ENCODE assay signal across 8 mouse cellular contexts in the genomic region with DNA sequence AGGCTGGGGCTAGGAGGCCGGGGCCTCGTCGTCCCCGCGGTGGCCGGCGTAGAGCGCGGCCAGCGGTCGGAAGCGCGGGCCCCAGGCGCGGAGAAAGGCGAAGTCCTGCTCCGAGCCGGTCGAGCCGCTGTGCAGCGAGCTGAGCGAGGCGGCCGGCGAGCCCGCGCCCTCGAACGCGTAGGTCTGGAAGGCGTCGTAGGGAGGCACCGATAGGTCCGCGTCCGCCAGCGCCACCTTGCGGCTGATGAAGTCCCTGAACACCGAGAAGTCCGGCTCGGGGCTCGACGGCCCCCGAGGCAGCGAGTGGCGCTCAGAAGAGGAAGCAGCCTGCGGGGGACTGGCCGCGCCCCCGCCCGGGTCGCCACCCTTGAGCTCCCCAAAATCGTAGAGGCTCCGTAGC. TPM values are rescaled to one million over a fixed set of nuclear protein-coding genes. Genes with fewer than 3 reads are reported as not detected.
DNase-seq lines count a peak whose midpoint lies in the region; ATAC-seq and TF ChIP-seq lines count a peak whose summit lies in the region.

No protein-coding gene starts in this region.

- peaks cover 2 to 7% of the 10 kb centered on the region in 2 experiments; a peak in 1 of 4 replicates for H3K4me1 ChIP-seq in ES-E14 (ENCODE audit: control insufficient read depth in 2 of 2, insufficient read depth in 2 of 2, low read length in 2 of 2, poor library complexity in 1 of 2)
- peaks cover 38% of the 10 kb centered on the region for H3K4me1 ChIP-seq in hindbrain, embryonic 13.5 days (replicated peaks)

- ATAC-seq in hindbrain, embryonic 13.5 days (ENCODE audit: low FRiP score), result peak; percentile 49

- H3K9me3 ChIP-seq in ES-E14 (ENCODE audit: control insufficient read depth, insufficient read depth, low read depth, low read length), result no peaks in the 10 kb centered on the region
- no peaks in the 10 kb centered on the region for H3K9me3 ChIP-seq in hindbrain, embryonic 13.5 days

- WGBS in hindbrain, embryonic 13.5 days, result 2% methylated on average over 54 of the region's 54 CpGs

- H3K4me2 ChIP-seq in hindbrain, embryonic 13.5 days, result peak overlapping the region; percentile 20

- peak; percentile 83 for DNase-seq in ES-E14 (ENCODE audit: low read depth, low spot score)
- DNase-seq in cerebellum, adult 8-10 months, result peak; percentile 79
- peak; percentile 55 to 61 for DNase-seq in frontal cortex, postnatal 36 days (ENCODE audit: low spot score in 2 of 2)
- peak; percentile 36 to 55 for DNase-seq in layer of hippocampus, postnatal 14 days (ENCODE audit: low spot score in 2 of 2)
- DNase-seq in lung, postnatal 36 days, result peak; percentile 87
- DNase-seq in retina, embryonic 14.5 days (ENCODE audit: low spot score), result peak; percentile 95
- DNase-seq in thymus, postnatal 25 days, result peak; percentile 79

- peaks cover 91% of the 10 kb centered on the region for H3K27me3 ChIP-seq in hindbrain, embryonic 13.5 days

- in situ Hi-C loops in ES-E14 (cut with MboI; ENCODE audit: low sequenced_read_pairs in 2 of 2, unreplicated experiment in 2 of 2), result no loop called here

- H3K27ac ChIP-seq in ES-E14 (ENCODE audit: insufficient read depth, low read depth, low read length, poor library complexity, severe bottlenecking), result no peak overlapping the region
- H3K27ac ChIP-seq in hindbrain, embryonic 13.5 days, result no peak overlapping the region

- peak overlapping the region; percentile 37 to 43; a peak in 3 of 4 replicates for H3K4me3 ChIP-seq in ES-E14 (ENCODE audit: insufficient read depth in 1 of 2, low read depth in 1 of 2, low read length in 2 of 2, poor library complexity in 1 of 2, severe bottlenecking in 1 of 2)
- H3K4me3 ChIP-seq in hindbrain, embryonic 13.5 days, result no peak overlapping the region

- H3K9ac ChIP-seq in ES-E14 (ENCODE audit: insufficient read depth, low read depth, low read length, poor library complexity, severe bottlenecking), result no peak overlapping the region
- H3K9ac ChIP-seq in hindbrain, embryonic 13.5 days, result no peak overlapping the region

- no peaks in the 10 kb centered on the region for H3K36me3 ChIP-seq in ES-E14 (ENCODE audit: control insufficient read depth, insufficient read depth, low read length, poor library complexity, severe bottlenecking)
- H3K36me3 ChIP-seq in hindbrain, embryonic 13.5 days, result no peaks in the 10 kb centered on the region

TF ChIP-seq in ES-E14, 5 proteins besides CTCF, POLR2A, EP300 and RAD21:
- TF ChIP-seq HCFC1 (IDR thresholded peaks at IDR 0.05; ENCODE audit: borderline replicate concordance, insufficient read depth, low read length) (no peak), ZC3H11A (IDR thresholded peaks at IDR 0.05; ENCODE audit: borderline replicate concordance, low read depth, low read length) (peak; percentile 12; the same call in 1 of the 2 replicates), MAFK (IDR thresholded peaks at IDR 0.05; ENCODE audit: insufficient read depth, low read depth, low read length) (no peak)

RNA-seq across cellular contexts. Expression of a gene that starts 21.6 kb away (rescaled TPM):
- total RNA-seq in ES-E14 (2012; rRNA removed), result not detected in 2 replicates
- polyA plus RNA-seq in hindbrain, embryonic 13.5 days (2015; fragmentation: Nextera tagmentation; extraction: Ambion mirVana), result not detected in 2 replicates
- not detected for total RNA-seq in layer of hippocampus, postnatal 14 days (2021)

RNA-seq across cellular contexts. Expression of a gene that starts 56.7 kb away (rescaled TPM):
- total RNA-seq in ES-E14 (2012; rRNA removed), result 5.7 and 8.8 TPM in 2 replicates
- 8.1 and 8.6 TPM in 2 replicates for polyA plus RNA-seq in hindbrain, embryonic 13.5 days (2015; fragmentation: Nextera tagmentation; extraction: Ambion mirVana)
- total RNA-seq in layer of hippocampus, postnatal 14 days (2021), result 1 to 10 TPM in 1 of 2 experiments, under 1 TPM in 1; 0.67 to 3.0 TPM
